Mouse (Mus musculus): ENCODE results near the gene Hoxa3. TPM values are rescaled to one million over a fixed set of nuclear protein-coding genes. Genes with fewer than 3 reads are reported as not detected.

Gene Hoxa3
- polyA plus RNA-seq, 1 experiment from 2014 or later: not detected

- peak overlapping the region; percentile 33 for H3K4me3 ChIP-seq (ENCODE audit: low read depth, low read length)
- peak; percentile 62 for ATAC-seq
- under 1% methylated on average over 40 of the region's 55 CpGs for WGBS
These were observed 21.1 kb downstream of the Hoxa3 start for GRCm38 (mm10) chr6:52191860-52192550.

GRCm38 (mm10) chr6:52190906-52191810, 22.0 kb downstream of the Hoxa3 start, which contains the start of gene Hoxa4:
TSS of gene Hoxa4 (minus strand) at chr6:52191753.
- DNase-seq (ENCODE audit: low spot score) (no peak), ATAC-seq (no peak)
- Histone ChIP-seq H3K27me3 (replicated peaks; ENCODE audit: control insufficient read depth, insufficient read depth, low read length) (peaks cover 97% of the 10 kb centered on the region), H3K9me3 (replicated peaks; ENCODE audit: control insufficient read depth, low read length) (no peaks in the 10 kb centered on the region), H3K36me3 (ENCODE audit: control insufficient read depth, insufficient read depth, low read length) (no peaks in the 10 kb centered on the region), H3K27ac (ENCODE audit: low read depth, low read length) (no peak within 1 kb of the TSS), H3K4me3 (ENCODE audit: low read depth, low read length) (peak within 1 kb of the TSS; percentile 33), H3K4me2 (ENCODE audit: low read length) (peak within 1 kb of the TSS; percentile 61), H3K4me1 (ENCODE audit: control insufficient read depth, insufficient read depth, low read length) (peaks cover 6% of the 10 kb centered on the region; the same call in 1 of the 2 replicates), H3K9ac (ENCODE audit: low read length) (no peak within 1 kb of the TSS)
- WGBS: 0% methylated on average over 64 of the region's 102 CpGs

More at GRCm38 (mm10) chr6:52191860-52192550, 21.1 kb downstream of the Hoxa3 start:
- Histone ChIP-seq H3K4me2 (ENCODE audit: low read length) (peak overlapping the region; percentile 61), H3K9me3 (replicated peaks; ENCODE audit: control insufficient read depth, low read length) (no peaks in the 10 kb centered on the region), H3K27ac (ENCODE audit: low read depth, low read length) (no peak overlapping the region), H3K27me3 (replicated peaks; ENCODE audit: control insufficient read depth, insufficient read depth, low read length) (peaks cover 97% of the 10 kb centered on the region), H3K9ac (ENCODE audit: low read length) (no peak overlapping the region), H3K4me1 (ENCODE audit: control insufficient read depth, insufficient read depth, low read length) (peaks cover 6% of the 10 kb centered on the region; the same call in 1 of the 2 replicates), H3K36me3 (ENCODE audit: control insufficient read depth, insufficient read depth, low read length) (no peaks in the 10 kb centered on the region)
- DNase-seq (ENCODE audit: low spot score): peak; percentile 62

DNA sequence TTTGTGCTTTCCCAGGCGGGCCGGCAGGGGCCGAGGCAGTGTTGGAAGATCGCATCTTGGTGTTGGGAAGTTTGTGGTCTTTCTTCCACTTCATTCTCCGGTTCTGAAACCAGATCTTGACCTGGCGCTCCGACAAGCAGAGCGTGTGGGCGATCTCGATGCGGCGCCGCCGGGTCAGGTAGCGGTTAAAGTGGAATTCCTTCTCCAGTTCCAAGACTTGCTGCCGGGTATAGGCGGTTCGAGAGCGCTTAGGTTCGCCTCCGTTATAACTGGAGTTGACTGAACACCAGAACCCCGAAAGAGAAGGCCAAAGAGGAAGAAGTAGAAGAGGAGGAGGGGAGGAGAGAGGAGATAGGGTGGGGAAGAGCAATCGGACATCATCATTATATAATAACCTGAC, 22.7 kb downstream of the Hoxa3 start:
- no peaks in the 10 kb centered on the region for H3K9me3 ChIP-seq (replicated peaks; ENCODE audit: control insufficient read depth, low read length)
- WGBS: under 1% methylated on average over 23 of the region's 23 CpGs
- no peak overlapping the region for H3K9ac ChIP-seq (ENCODE audit: low read length)
- H3K4me3 ChIP-seq (ENCODE audit: low read depth, low read length): no peak overlapping the region
- DNase-seq (ENCODE audit: low spot score) (no peak), ATAC-seq (no peak)
- H3K36me3 ChIP-seq (ENCODE audit: control insufficient read depth, insufficient read depth, low read length): no peaks in the 10 kb centered on the region
- H3K27ac ChIP-seq (ENCODE audit: low read depth, low read length): no peak overlapping the region
- H3K4me2 ChIP-seq (ENCODE audit: low read length): no peak overlapping the region
- peaks cover 6% of the 10 kb centered on the region; the same call in 1 of the 2 replicates for H3K4me1 ChIP-seq (ENCODE audit: control insufficient read depth, insufficient read depth, low read length)
- peaks cover 97% of the 10 kb centered on the region for H3K27me3 ChIP-seq (replicated peaks; ENCODE audit: control insufficient read depth, insufficient read depth, low read length)

GRCm38 (mm10) chr6:52189909-52190308, 23.2 kb downstream of the Hoxa3 start:
- 3% methylated on average over 8 of the region's 8 CpGs for WGBS
- no peak overlapping the region for H3K9ac ChIP-seq (ENCODE audit: low read length)
- ATAC-seq (no peak), DNase-seq (ENCODE audit: low spot score) (no peak)
- no peak overlapping the region for H3K4me2 ChIP-seq (ENCODE audit: low read length)
- H3K4me3 ChIP-seq (ENCODE audit: low read depth, low read length): no peak overlapping the region
- H3K27me3 ChIP-seq (replicated peaks; ENCODE audit: control insufficient read depth, insufficient read depth, low read length): peaks cover 97% of the 10 kb centered on the region
- no peaks in the 10 kb centered on the region for H3K9me3 ChIP-seq (replicated peaks; ENCODE audit: control insufficient read depth, low read length)
- H3K36me3 ChIP-seq (ENCODE audit: control insufficient read depth, insufficient read depth, low read length): no peaks in the 10 kb centered on the region
- no peak overlapping the region for H3K27ac ChIP-seq (ENCODE audit: low read depth, low read length)
- peaks cover 6% of the 10 kb centered on the region; the same call in 1 of the 2 replicates for H3K4me1 ChIP-seq (ENCODE audit: control insufficient read depth, insufficient read depth, low read length)

DNA sequence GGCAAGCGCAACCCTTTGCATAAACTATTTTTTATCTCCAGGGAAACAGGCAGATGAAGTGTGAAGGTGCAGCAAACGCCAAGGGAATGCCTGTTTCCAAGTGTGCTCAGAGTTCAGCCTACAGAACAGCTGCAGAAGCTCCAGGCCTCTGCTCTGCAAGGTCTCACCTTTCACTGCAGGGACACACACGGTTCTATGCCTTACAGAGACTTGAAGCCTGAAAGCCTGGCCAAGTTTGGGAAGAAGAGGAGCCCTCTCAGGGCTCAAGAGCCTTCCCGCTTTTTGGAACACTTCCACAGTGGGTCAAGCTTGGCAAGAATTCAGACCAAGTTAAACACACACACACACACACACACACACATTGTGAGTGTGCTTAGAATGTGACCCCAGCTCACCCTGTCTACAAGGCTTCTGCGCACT, 24.0 kb downstream of the Hoxa3 start:
- no peak overlapping the region for H3K4me2 ChIP-seq (ENCODE audit: low read length)
- no peak overlapping the region for H3K27ac ChIP-seq (ENCODE audit: low read depth, low read length)
- 7% methylated on average over 5 of the region's 5 CpGs for whole genome bisulfite sequencing
- no peaks in the 10 kb centered on the region for H3K9me3 ChIP-seq (replicated peaks; ENCODE audit: control insufficient read depth, low read length)
- H3K9ac ChIP-seq (ENCODE audit: low read length): no peak overlapping the region
- no peaks in the 10 kb centered on the region for H3K36me3 ChIP-seq (ENCODE audit: control insufficient read depth, insufficient read depth, low read length)
- H3K4me3 ChIP-seq (ENCODE audit: low read depth, low read length): no peak overlapping the region
- DNase-seq (ENCODE audit: low spot score): no peak
- peaks cover 97% of the 10 kb centered on the region for H3K27me3 ChIP-seq (replicated peaks; ENCODE audit: control insufficient read depth, insufficient read depth, low read length)
- peaks cover 6% of the 10 kb centered on the region; the same call in 1 of the 2 replicates for H3K4me1 ChIP-seq (ENCODE audit: control insufficient read depth, insufficient read depth, low read length)
- ATAC-seq: no peak

GRCm38 (mm10) chr6:52186500-52186899, 26.6 kb downstream of the Hoxa3 start:
- H3K9ac ChIP-seq (ENCODE audit: low read length): no peak overlapping the region
- no peak overlapping the region for H3K4me2 ChIP-seq (ENCODE audit: low read length)
- no peaks in the 10 kb centered on the region for H3K9me3 ChIP-seq (replicated peaks; ENCODE audit: control insufficient read depth, low read length)
- H3K4me3 ChIP-seq (ENCODE audit: low read depth, low read length): no peak overlapping the region
- H3K27me3 ChIP-seq (replicated peaks; ENCODE audit: control insufficient read depth, insufficient read depth, low read length): peaks cover 99% of the 10 kb centered on the region
- no peak overlapping the region for H3K27ac ChIP-seq (ENCODE audit: low read depth, low read length)
- 0 out of 2 replicates have a peak, but pooled peaks cover 3% of the 10 kb centered on the region for H3K4me1 ChIP-seq (ENCODE audit: control insufficient read depth, insufficient read depth, low read length)
- 7% methylated on average over 1 of the region's 1 CpGs for WGBS
- DNase-seq (ENCODE audit: low spot score) (no peak), ATAC-seq (no peak)
- no peaks in the 10 kb centered on the region for H3K36me3 ChIP-seq (ENCODE audit: control insufficient read depth, insufficient read depth, low read length)

DNA sequence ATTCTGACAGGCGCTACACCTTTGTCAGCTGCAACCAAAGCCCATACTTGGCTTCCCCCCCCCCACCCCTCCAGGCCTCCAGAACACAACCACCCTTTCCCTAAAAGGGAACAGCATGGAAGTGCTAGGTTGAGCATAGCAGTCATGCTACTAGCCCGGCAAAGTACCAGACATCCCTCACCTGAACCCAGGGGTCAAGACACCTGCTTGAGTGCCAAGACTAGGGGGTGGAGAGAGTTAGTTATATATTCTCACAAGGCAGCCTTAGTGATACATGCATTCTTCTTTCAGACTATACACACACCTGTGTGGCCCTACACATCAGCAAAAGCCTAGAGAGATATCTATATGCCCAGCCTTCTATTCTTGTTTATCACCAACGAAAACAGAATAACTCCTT, 27.3 kb downstream of the Hoxa3 start:
- no peak for ATAC-seq
- WGBS: 9% methylated on average over 3 of the region's 3 CpGs
- H3K4me2 ChIP-seq (ENCODE audit: low read length): no peak overlapping the region
- no peaks in the 10 kb centered on the region for H3K9me3 ChIP-seq (replicated peaks; ENCODE audit: control insufficient read depth, low read length)
- no peaks in the 10 kb centered on the region for H3K36me3 ChIP-seq (ENCODE audit: control insufficient read depth, insufficient read depth, low read length)
- H3K27me3 ChIP-seq (replicated peaks; ENCODE audit: control insufficient read depth, insufficient read depth, low read length): peaks cover 99% of the 10 kb centered on the region
- no peaks in the 10 kb centered on the region for H3K4me1 ChIP-seq (ENCODE audit: control insufficient read depth, insufficient read depth, low read length)
- DNase-seq (ENCODE audit: low spot score): no peak
- H3K9ac ChIP-seq (ENCODE audit: low read length): no peak overlapping the region
- H3K4me3 ChIP-seq (ENCODE audit: low read depth, low read length): no peak overlapping the region
- no peak overlapping the region for H3K27ac ChIP-seq (ENCODE audit: low read depth, low read length)

DNA sequence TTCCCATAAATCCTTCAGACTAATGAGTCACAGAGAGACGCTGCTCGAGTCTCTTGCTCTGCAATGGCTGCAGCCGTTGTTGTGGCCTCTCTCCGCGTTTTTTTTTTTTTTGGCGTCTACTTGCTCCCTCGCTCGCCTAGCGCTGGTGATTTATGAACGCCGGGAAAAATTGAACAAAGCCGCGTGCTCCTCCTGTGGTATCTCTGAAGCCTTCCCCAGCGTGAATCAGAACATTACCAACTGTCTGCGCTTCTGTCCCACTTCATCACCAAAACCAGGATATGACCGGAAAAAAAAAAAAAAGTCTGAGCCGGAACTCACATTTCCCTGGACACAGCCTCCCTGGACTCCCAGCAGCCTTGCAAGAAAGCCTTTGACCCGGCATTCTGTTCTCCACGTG, 27.9 kb downstream of the Hoxa3 start:
- H3K9me3 ChIP-seq (replicated peaks; ENCODE audit: control insufficient read depth, low read length): no peaks in the 10 kb centered on the region
- no peaks in the 10 kb centered on the region for H3K4me1 ChIP-seq (ENCODE audit: control insufficient read depth, insufficient read depth, low read length)

More for the DNA sequence above, 27.9 kb downstream of the Hoxa3 start:
- H3K27me3 ChIP-seq (replicated peaks; ENCODE audit: control insufficient read depth, insufficient read depth, low read length): peaks cover 99% of the 10 kb centered on the region
- no peak overlapping the region for H3K4me2 ChIP-seq (ENCODE audit: low read length)
- H3K4me3 ChIP-seq (ENCODE audit: low read depth, low read length): no peak overlapping the region
- no peaks in the 10 kb centered on the region for H3K36me3 ChIP-seq (ENCODE audit: control insufficient read depth, insufficient read depth, low read length)
- H3K9ac ChIP-seq (ENCODE audit: low read length): no peak overlapping the region
- ATAC-seq: no peak
- no peak for DNase-seq (ENCODE audit: low spot score)
- 1% methylated on average over 19 of the region's 19 CpGs for WGBS
- no peak overlapping the region for H3K27ac ChIP-seq (ENCODE audit: low read depth, low read length)

Measured in forebrain, embryonic 14.5 days (tissue).